Mouse (Mus musculus) lung, postnatal 25 days (tissue): ENCODE results near the gene Gpr37.

Source experiments
- DNase-seq: peaks from one replicate; pipeline ENCODE4 v3.0.0; 2022; ENCODE audit warnings: low spot score

Gene Gpr37

GRCm38 (mm10) chr6:25690629-25691028, at the start of gene Gpr37:
Gene Gpr37 (minus strand): TSS chr6:25690729.
- no peak for DNase-seq

GRCm38 (mm10) chr6:25736533-25736932, 46.0 kb upstream of the Gpr37 start:
- DNase-seq, result no peak

GRCm38 (mm10) chr6:25726560-25726959, 36.0 kb upstream of the Gpr37 start:
- DNase-seq, result no peak

DNA sequence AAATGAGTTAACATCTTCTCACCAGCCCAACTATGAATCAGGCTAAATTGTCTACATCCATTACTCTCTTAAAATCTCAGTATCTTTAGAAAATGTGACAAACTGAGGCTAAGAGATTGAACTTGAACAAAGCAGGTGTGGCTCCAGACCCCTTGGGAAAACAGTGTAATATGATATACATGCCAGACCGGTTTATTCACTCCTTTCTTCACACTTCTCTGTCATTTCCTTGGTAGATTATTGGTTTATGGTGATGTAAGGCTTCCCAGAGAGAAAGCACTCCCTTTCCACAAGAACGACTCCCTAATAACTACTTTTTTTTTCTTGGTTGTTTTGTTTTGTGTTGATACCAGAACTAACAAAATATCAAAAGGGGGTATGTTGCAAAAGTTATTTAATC, 20.1 kb upstream of the Gpr37 start:
- DNase-seq, result no peak

DNA sequence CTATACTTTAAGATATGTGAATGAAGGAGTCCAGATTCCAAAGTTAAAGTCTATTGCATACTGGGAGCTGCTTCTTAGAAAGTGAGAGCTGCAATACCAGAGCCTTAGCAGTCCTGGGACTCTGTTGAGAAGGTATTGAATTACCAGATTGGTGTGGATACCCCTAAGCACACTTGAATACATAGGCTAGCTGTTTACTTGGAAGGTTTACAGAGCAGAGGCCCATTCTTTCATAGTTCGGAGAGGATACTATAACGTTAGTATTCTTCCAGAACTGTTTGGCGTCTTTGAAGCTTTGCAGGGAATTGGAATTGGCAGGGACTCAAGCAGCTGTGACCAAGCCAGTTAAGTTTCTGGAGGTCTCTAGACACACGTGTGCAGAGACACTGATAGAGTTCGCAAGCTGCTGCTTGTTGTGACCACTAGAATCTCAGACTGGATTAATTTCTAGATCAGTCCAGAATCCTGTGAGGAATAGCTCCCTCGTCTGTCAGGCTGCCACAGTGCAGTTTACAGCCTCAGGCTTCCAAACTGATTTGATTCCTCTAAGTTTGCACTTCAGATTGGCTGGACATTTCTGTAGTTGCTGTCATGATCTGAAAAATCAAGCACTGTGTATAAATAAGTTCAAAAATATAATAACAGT, 18.8 kb upstream of the Gpr37 start:
- DNase-seq, result no peak

DNA sequence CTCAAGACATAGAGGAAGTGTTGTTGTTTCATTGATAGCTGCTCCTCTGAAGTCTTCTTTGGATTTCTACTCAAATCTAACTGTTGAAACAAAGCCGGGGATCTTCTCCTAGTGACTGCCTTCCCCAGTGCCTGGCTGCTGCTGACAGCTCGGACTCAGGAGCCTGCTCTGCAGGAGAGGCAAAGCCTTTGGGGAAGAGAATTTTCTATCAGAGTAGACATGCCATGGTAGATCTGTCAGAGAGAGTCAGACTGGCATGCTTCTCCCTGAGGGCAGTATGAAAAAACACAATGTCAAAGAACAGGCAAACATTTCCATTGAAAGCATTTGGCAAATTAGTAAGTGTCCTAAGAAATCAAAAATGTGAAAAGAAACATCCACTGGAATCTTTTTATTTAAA, 9.4 kb upstream of the Gpr37 start:
- DNase-seq, result no peak

- no peak for DNase-seq
These were observed 284 bp downstream of the Gpr37 start for GRCm38 (mm10) chr6:25690284-25690605.

- no peak for DNase-seq
These were observed 827 bp downstream of the Gpr37 start for GRCm38 (mm10) chr6:25689520-25690283.

- DNase-seq, result no peak
These were observed 1.5 kb downstream of the Gpr37 start for GRCm38 (mm10) chr6:25688927-25689519.

- no peak for DNase-seq
These were observed 3.7 kb downstream of the Gpr37 start for GRCm38 (mm10) chr6:25686760-25687200.

DNA sequence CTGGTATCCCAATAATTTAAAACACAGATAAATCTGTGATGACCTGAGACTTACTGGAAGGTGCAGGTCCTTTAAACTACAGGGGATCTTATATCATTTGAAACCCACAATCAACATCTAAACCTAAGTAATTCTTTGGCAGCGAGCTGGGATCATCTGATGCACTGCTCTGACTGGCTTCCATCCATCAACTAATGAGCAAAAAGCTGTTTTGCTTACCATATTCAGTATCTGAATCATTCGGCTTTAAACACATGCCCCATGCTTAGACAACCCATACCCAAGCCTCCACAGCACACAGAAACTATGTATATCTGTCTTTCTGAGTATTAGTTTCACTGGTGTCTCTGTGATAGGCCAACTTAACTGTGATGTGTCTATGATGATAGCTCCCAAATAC, 6.1 kb downstream of the Gpr37 start:
- DNase-seq, result no peak

GRCm38 (mm10) chr6:25675111-25675510, 15.4 kb downstream of the Gpr37 start:
- no peak for DNase-seq

DNA sequence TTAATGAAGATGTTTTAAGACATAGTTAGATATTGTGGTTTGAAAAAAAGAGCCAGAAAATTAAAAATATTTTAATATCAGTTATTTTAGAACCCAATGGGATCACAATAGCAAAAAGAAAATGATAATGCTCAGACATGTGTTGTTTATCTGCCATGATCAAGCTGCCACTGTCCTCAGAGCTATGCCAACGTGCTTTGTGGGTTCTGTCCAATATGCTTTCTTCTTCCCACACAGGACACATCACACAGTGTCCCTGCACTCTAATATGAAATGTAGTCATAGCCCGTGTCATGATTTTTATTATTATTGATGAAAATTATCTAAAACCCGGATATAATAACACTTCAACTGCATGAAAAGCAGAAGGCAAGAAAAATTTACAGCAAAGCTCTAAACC, 16.7 kb downstream of the Gpr37 start:
- no peak for DNase-seq

DNA sequence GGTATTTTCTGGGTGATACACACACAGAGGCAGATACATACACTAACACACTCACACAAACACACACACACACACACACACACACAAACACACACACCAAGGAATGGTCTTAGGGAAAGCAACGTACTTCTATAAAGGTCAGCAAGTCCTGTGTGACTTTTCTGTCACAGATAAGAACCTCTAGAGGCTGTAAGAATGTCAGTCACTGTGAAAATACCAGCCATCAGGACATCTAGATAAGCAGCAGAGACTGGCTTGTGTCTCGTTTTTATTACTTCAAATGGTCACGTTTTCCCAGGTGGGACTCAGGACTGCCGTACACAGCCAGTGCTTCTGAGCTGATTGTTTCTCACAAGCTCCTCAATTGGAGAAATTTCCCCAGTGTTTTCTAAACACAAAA, 20.4 kb downstream of the Gpr37 start:
- no peak for DNase-seq

GRCm38 (mm10) chr6:25663942-25664341, 26.6 kb downstream of the Gpr37 start:
- no peak for DNase-seq

DNA sequence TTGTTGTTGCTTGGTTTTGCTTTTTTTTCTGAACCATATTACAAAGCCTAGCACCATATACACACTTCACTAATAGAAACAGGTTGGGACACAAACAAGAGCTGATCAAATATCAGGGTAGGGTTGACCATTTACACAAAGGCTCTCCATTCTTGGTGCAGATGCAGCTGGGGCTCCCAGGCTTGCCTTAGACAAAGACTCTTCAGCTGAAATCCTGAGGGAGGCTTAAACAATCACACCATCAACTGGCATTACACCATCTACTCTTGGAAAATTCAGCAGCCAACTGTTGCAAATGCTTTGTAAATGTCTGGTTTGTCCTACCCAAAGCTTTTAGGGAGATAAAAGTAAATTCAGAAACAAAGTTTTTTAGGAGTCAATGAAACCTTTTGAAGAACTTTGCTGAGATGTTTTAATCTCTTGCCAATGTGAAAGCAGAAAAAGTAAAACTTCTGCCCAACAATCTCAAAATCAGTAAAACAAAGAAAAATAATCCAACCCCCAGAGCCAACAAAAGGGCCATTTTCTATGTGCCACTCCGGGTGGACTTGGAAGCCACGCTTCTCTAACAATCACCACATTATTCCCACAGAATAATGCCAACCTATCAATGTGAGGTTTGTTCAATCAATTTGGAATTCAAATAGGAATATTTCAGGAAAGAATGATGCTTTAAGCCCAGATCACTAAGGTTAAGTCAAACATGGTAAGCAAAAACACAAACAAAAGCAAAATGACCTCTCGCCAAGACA, 30.4 kb downstream of the Gpr37 start:
- no peak for DNase-seq
